Mouse (Mus musculus) limb, embryonic 13.5 days (tissue): ENCODE measurements around the gene Pak4. TPM values are rescaled to one million over a fixed set of nuclear protein-coding genes. Genes with fewer than 3 reads are reported as not detected.
A peak's percentile ranks its signal among the peaks of the same experiment; 100 is the strongest.
"Not testable (repeated sequence)": the region's sequence is repeated elsewhere in the genome, so short reads cannot be mapped to it uniquely, and the experiment has no call there.

Experiments
- ATAC-seq: fragments of 200-750 bp; cut with Nextera tagmentation; 2 replicates; pipeline ENCODE4 v1.8.0; 2017; ENCODE audit warnings: low read depth, moderate number of reproducible peaks, moderate TSS enrichment; ENCODE audit not compliant: low FRiP score
- H3K27ac ChIP-seq: fragments of 300-500 bp; sonication (generic); 2 replicates; pipeline ENCODE4 v1.5.1; 2015; ENCODE audit warnings: inconsistent platforms, mild to moderate bottlenecking, moderate library complexity
- H3K27me3 ChIP-seq: fragments of 300-500 bp; sonication (generic); 2 replicates; pipeline ENCODE4 v1.6.1; 2015; ENCODE audit warnings: mild to moderate bottlenecking, inconsistent platforms
- H3K36me3 ChIP-seq: fragments of 300-500 bp; sonication (generic); 2 replicates; pipeline ENCODE4 v1.6.1; 2015; ENCODE audit warnings: inconsistent platforms, mild to moderate bottlenecking, moderate library complexity
- H3K4me1 ChIP-seq: fragments of 300-500 bp; sonication (generic); 2 replicates; pipeline ENCODE4 v1.6.1; 2015; ENCODE audit warnings: inconsistent platforms
- H3K4me2 ChIP-seq: fragments of 300-500 bp; sonication (generic); replicated peaks from 2 replicates; pipeline ENCODE4 v1.6.1; 2015; ENCODE audit warnings: inconsistent platforms, mild to moderate bottlenecking, moderate library complexity
- H3K4me3 ChIP-seq: fragments of 300-500 bp; sonication (generic); 2 replicates; pipeline ENCODE4 v1.5.1; 2015; ENCODE audit warnings: moderate library complexity, mild to moderate bottlenecking, inconsistent platforms
- H3K9ac ChIP-seq: fragments of 300-500 bp; sonication (generic); 2 replicates; pipeline ENCODE4 v1.6.1; 2015; ENCODE audit warnings: mild to moderate bottlenecking, inconsistent platforms
- H3K9me3 ChIP-seq: fragments of 300-500 bp; sonication (generic); 2 replicates; pipeline ENCODE4 v1.6.1; 2016; ENCODE audit warnings: inconsistent platforms
- WGBS: fragments of 180-500 bp; shearing (Covaris S2); methylation state at CpG from one replicate; pipeline ENCODE4 v1.1.7; 2015; 5-methylcytosine and 5-hydroxymethylcytosine counted together
- microRNA-seq: library from miRNA; unstranded; fragments of <30 nt; microRNA quantifications from one replicate; pipeline ENCODE4, GENCODE M21; 2016
- polyA plus RNA-seq: library from polyadenylated mRNA; unstranded; fragments of >200 nt; fragmentation: Nextera tagmentation; extraction: Ambion mirVana; gene quantifications from 2 replicates; pipeline ENCODE4 v1.2.1, GENCODE M21; 2015

Pak4 gene
- polyA plus RNA-seq, 1 experiment from 2014 or later, result 33.2 TPM

DNA sequence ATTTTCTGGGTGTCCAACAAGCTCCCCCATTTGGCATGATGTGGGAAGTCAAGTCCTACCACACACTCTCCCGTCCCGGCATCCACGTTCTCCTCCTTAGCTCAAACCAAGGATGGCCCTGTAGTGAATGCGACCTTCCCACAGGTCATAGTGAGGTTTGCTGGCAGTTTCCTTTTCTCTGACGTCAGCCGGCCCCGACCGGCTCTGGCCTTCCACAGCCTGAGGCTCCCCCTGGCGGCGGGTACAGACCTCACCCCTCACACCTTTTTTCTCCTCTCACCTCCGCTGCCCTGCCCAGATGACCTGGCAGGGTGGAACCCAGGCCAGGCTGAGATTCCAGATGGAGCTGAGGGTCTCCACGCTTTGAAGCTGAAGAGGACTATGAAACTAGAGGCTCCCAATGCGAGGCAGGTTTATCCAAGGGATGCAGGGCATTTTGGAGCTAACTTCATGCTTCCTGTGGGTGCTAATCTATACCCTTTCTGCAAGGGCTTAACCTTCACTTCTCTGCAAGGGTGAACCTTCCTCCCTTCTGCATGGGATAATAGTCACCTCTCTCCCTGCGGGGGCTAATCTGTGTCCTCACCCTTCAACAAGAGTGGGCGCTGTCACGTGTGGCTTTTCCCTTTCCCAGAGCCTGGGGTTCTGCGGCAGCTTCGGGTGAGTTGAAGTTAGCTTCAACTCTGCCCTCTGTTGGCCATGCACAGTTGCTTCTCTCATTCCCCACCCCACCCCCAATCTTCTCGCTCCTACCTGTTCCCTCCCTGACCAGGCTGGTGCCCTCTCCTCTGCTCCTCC, 69.9 kb downstream of the Pak4 start:
- Histone ChIP-seq H3K27me3 (peaks cover 4% of the 10 kb centered on the region; the same call in 1 of the 2 replicates), H3K9me3 (no peaks in the 10 kb centered on the region), H3K27ac (no peak overlapping the region), H3K36me3 (no peaks in the 10 kb centered on the region), H3K9ac (no peak overlapping the region), H3K4me3 (no peak overlapping the region), H3K4me2 (peak overlapping the region; percentile 9; the same call in 1 of the 2 replicates), H3K4me1 (no peaks in the 10 kb centered on the region; the same call in 1 of the 2 replicates)
- WGBS, result 6% methylated on average over 19 of the region's 19 CpGs
- no peak; the same call in 1 of the 2 replicates for ATAC-seq

DNA sequence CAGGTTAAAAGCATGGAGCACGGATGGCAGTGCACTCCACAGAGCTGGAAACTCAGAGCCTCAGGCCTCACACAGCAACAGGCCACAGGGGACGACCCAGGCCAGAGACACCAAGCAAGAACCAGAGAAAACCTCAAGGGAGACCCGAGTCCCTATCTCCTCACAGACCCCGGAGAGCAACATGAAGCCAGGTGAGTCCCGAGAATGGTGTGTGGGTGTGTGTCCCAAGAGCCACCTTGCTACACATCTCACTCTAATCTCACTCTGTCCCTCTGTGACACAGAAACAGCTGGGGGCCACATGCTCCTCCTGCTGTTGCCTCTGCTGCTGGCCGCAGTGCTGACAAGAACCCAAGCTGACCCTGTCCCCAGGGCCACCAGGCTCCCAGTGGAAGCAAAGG, 75.4 kb downstream of the Pak4 start, which contains the start of gene Ifnl3:
Gene Ifnl3, plus strand, starts transcription at position 301 of the 400 bp plus-strand sequence.
- H3K36me3 ChIP-seq, H3K9me3 ChIP-seq, H3K4me1 ChIP-seq, H3K9ac ChIP-seq, H3K4me3 ChIP-seq, H3K27ac ChIP-seq, H3K27me3 ChIP-seq, H3K4me2 ChIP-seq, ATAC-seq: not testable (repeated sequence)
- WGBS, result 69% methylated on average over 5 of the region's 6 CpGs

DNA sequence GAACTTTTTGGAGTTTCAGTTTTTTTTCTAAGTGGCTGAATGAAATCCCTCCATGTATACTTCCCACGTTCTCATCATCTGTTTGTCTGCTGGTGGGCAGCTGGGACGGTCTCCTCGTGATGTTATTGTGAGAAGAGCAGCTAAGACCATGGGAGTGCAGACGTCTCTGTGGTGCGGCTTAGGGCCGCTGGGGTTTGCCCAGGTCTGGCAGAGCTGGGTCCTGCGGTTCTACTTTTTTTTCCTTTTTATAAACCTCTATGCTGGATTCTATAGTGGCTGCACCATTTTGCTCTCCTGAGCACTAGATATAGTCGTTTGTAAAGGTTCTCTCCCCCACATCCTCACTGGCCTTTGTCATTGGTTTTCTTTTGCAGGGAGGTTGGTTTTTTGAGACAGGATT, 86.5 kb downstream of the Pak4 start:
- no peak overlapping the region for H3K9ac ChIP-seq
- H3K27me3 ChIP-seq, result no peaks in the 10 kb centered on the region
- no peaks in the 10 kb centered on the region for H3K4me1 ChIP-seq
- H3K9me3 ChIP-seq, result no peaks in the 10 kb centered on the region
- no peak overlapping the region for H3K4me3 ChIP-seq
- H3K27ac ChIP-seq, result no peak overlapping the region
- WGBS, result 73% methylated on average over 8 of the region's 8 CpGs
- no peak overlapping the region for H3K4me2 ChIP-seq
- no peak for ATAC-seq
- no peaks in the 10 kb centered on the region for H3K36me3 ChIP-seq

GRCm38 (mm10) chr7:28510405-28510974, 87.5 kb downstream of the Pak4 start, which contains the start of gene Ifnl2:
Ifnl2 (minus strand) TSS chr7:28510455.
- ATAC-seq, H3K27me3 ChIP-seq, H3K36me3 ChIP-seq, H3K4me2 ChIP-seq, H3K9ac ChIP-seq, H3K4me1 ChIP-seq, H3K9me3 ChIP-seq, H3K4me3 ChIP-seq, H3K27ac ChIP-seq: not testable (repeated sequence)
- 55% methylated on average over 8 of the region's 8 CpGs for WGBS

GRCm38 (mm10) chr7:28509121-28509520, 88.9 kb downstream of the Pak4 start:
- H3K9me3 ChIP-seq, H3K36me3 ChIP-seq, H3K27ac ChIP-seq, H3K27me3 ChIP-seq, H3K4me1 ChIP-seq, H3K4me3 ChIP-seq, H3K9ac ChIP-seq, ATAC-seq, H3K4me2 ChIP-seq: not testable (repeated sequence)
- 75% methylated on average over 2 of the region's 2 CpGs for WGBS

Small RNA genes lying within 50 kb of the gene (microRNA-seq; reads per million reads assigned to microRNA genes)
- gene Mir7049, result 0.52 reads per million

Other genes with a start within 250 kb of the Pak4 start
- gene Rps16, start 247.5 kb downstream of the Pak4 start, polyA plus RNA-seq, result 908 and 932 TPM in 2 replicates
- gene Plekhg2, start 225.6 kb downstream of the Pak4 start, polyA plus RNA-seq, result 89.5 and 98.3 TPM in 2 replicates
- gene Zfp36, start 217.9 kb downstream of the Pak4 start, polyA plus RNA-seq, result 8.9 and 10.3 TPM in 2 replicates
- 47.9 and 55.0 TPM in 2 replicates for gene Med29, start 205.5 kb downstream of the Pak4 start, polyA plus RNA-seq
- gene Paf1, start 205.2 kb downstream of the Pak4 start, polyA plus RNA-seq, result 77.9 and 89.5 TPM in 2 replicates
- 7.8 and 8.6 TPM in 2 replicates for gene Gmfg, start 160.7 kb downstream of the Pak4 start, polyA plus RNA-seq
- gene Lrfn1, start 146.2 kb downstream of the Pak4 start, polyA plus RNA-seq, result 4.1 and 5.0 TPM in 2 replicates
- not detected in 2 replicates for gene Ifnl2, start 87.7 kb downstream of the Pak4 start, polyA plus RNA-seq
- gene Ifnl3, start 75.3 kb downstream of the Pak4 start, polyA plus RNA-seq, result not detected in 2 replicates
- not detected in 2 replicates for gene Sycn, start 57.3 kb downstream of the Pak4 start, polyA plus RNA-seq
- gene Nccrp1, start 50.9 kb downstream of the Pak4 start, polyA plus RNA-seq, result not detected in 2 replicates
- gene Samd4b, start within 50 bp of the Pak4 start, polyA plus RNA-seq, result 26.7 and 31.7 TPM in 2 replicates
- gene Acp7, start 33.1 kb upstream of the Pak4 start, polyA plus RNA-seq, result not detected in 2 replicates
- 7.0 and 7.6 TPM in 2 replicates for gene Fbxo27, start 94.7 kb upstream of the Pak4 start, polyA plus RNA-seq
- 31.8 and 33.9 TPM in 2 replicates for gene Fbxo17, start 118.6 kb upstream of the Pak4 start, polyA plus RNA-seq
- 113 and 114 TPM in 2 replicates for gene Mrps12, start 143.6 kb upstream of the Pak4 start, polyA plus RNA-seq
- gene Sars2, start 143.8 kb upstream of the Pak4 start, polyA plus RNA-seq, result 26.7 and 30.4 TPM in 2 replicates
- not detected in 2 replicates for gene Ccer2, start 158.0 kb upstream of the Pak4 start, polyA plus RNA-seq
- gene Sirt2, start 168.6 kb upstream of the Pak4 start, polyA plus RNA-seq, result 85.8 and 87.8 TPM in 2 replicates
- 41.7 and 46.0 TPM in 2 replicates for gene Nfkbib, start 169.3 kb upstream of the Pak4 start, polyA plus RNA-seq
- 3.1 and 3.6 TPM in 2 replicates for gene Rinl, start 190.8 kb upstream of the Pak4 start, polyA plus RNA-seq
- gene Hnrnpl, start 210.4 kb upstream of the Pak4 start, polyA plus RNA-seq, result 284 and 285 TPM in 2 replicates
- 155 TPM in 2 replicates for gene Ech1, start 227.0 kb upstream of the Pak4 start, polyA plus RNA-seq
- gene Lgals4, start 235.7 kb upstream of the Pak4 start, polyA plus RNA-seq, result 9.6 and 10.3 TPM in 2 replicates